Mouse (Mus musculus) frontal cortex, adult (tissue): ENCODE results near the gene Prdx3.
A peak's percentile ranks its signal among the peaks of the same experiment; 100 is the strongest.
"Not testable (repeated sequence)": the region's sequence is repeated elsewhere in the genome, so short reads cannot be mapped to it uniquely, and the experiment has no call there.

Experiments
- ATAC-seq: cut with Nextera tagmentation; 2 replicates; pipeline ENCODE4 v1.9.2; 2017; ENCODE audit warnings: mild to moderate bottlenecking, moderate library complexity, mixed read lengths; ENCODE audit not compliant: low TSS enrichment

Gene Prdx3

GRCm38 (mm10) chr19:60866169-60866568 is 8.2 kb downstream of the Prdx3 start:
- not testable (repeated sequence) for ATAC-seq

GRCm38 (mm10) chr19:60860868-60861700 is 13.3 kb downstream of the Prdx3 start, which contains the start of gene Sfxn4:
Gene Sfxn4 (minus strand): TSS chr19:60861479.
- peak; percentile 99 for ATAC-seq

GRCm38 (mm10) chr19:60845731-60846130 is 28.6 kb downstream of the Prdx3 start:
- ATAC-seq = no peak

- ATAC-seq = peak; percentile 47
These were observed 31.0 kb downstream of the Prdx3 start for GRCm38 (mm10) chr19:60843324-60843723.

GRCm38 (mm10) chr19:60837747-60838146 is 36.6 kb downstream of the Prdx3 start:
- ATAC-seq = no peak

- ATAC-seq = no peak
These were observed 55.7 kb downstream of the Prdx3 start for GRCm38 (mm10) chr19:60818677-60819076.
